Mouse (Mus musculus) brain, embryonic 18.5 days (tissue): ENCODE measurements around the gene Bfsp1.

Experiments
- DNase-seq: peaks from one replicate; pipeline ENCODE4 v3.0.0-alpha.2; 2012; ENCODE audit warnings: low read depth, low spot score

The Bfsp1 gene

DNA sequence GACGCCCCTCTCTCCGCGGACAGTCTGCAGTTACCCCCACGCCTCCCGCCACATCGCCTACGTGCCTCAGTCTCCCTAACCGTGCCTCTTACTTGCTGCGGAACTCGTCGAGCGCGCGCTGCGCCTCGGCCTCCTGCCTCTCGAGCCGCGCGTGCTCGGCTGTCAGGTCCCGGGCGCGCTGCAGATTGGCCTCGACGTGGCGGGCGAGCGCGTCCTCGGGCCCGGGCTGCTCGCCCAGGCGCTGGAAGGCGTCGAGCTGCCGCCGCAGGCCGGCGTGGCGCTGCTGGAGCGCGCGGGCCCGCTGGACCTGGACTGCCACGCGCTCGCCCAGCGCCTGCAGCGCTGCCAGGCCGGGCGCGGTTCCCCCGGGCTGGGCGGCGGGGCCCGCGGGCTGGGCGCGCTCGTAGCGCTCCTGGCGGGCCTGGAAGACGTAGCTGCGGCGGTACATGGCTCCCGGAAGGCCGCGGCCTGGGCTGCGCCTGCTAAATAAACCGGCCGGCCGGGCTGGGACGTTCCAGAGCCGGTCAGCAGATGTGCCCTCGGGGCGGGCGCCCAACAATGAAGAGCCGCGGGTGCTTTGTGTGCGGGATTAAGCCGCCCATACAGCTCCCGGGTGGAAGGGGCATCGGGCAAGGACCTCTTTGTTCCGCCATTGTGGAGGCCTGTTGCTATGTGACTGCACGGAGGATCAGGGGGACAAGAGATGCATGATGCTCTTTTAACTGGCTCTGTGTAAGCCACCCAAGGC, at the start of gene Bfsp1:
Gene Bfsp1 (minus strand): TSS at position 690 of the 748 bp plus-strand sequence.
- no peak for DNase-seq

DNA sequence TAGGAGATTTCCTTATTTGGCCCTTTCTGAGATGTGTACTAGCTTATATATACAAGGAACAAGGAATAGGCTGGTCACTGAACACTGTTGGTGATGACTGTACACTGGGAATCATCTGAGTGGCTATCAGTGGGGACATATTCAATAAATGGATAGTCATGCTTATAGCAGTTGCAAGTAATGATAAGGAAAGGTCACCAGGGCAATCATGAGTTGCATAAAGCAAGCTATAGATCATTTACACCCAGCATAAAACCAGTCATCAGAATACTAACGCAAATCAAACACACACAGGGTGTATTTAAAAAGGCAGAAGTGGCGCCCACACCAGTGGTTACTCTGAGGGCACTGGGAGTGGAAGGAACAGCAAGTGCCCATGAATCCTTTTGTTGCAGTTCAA, 49.2 kb upstream of the Bfsp1 start:
- DNase-seq: no peak

DNA sequence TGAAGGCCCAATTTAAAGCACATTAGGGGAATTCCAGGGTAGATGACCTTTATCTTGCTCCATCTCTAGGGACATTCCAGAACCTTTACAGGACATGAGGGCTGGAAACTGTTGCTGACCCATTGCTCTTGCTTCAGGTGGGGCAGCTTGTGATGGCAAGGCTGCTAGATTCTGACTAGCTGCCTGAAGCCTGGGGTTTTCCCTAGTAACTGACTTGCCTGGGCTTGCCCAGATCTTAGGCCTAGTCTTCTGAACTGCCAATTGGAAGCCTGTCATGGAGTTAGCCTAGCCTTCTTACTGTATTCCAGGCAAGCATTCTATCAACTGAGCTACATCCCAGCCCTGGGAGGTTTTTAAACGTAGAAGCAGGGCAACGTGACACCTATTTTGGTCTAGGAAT, 46.3 kb upstream of the Bfsp1 start:
- no peak for DNase-seq

DNA sequence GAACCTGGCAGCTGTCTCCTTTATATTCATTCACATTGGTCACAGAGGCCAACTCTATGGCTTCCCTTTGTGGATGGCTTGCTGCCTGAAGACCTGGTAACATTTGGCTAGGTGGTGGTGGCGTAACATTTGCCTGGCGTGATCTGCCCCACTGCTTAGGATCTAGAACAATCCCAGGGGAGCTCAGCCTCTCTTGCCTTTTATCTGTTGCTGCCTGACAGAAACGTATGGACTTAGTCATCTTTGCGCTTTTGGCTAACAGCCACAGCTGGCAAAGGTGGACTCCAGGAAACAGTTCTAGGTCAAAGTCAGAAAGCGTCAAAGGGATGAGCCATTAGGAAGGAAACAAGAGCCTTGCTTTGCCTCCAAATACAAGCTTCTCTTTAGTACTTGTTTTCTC, 41.9 kb upstream of the Bfsp1 start:
- no peak for DNase-seq

DNA sequence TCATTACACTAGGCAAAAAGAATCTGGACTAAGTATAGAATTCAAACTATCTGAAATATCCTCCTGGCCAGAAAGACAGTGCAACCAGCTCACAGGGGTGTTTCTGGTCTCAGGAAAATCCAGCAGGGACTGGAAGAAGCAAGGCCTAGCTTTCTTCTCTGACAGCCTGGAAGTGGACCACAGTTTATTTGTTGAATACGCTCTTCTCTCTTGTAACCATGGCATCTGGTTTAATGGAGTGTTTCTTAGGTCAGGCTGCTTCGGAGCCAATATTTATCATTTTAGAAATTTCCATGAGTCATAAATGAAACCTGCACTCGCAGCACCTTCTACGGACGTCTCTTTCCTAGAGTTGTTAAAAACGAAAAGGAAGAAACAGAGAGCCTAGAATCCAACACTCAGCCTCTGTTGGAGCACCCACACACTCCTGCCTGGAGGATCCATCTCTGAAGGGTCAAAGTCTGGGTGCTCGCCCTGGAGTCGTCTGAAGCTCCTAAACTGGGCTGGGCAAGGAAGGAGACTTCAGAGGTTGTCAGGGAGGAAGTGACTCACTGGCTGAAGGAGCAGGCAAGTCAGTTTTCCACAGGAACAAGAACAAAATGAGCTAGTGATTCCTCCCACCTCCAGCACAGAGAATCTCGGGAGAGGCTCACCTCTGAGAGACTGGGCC, 40.5 kb upstream of the Bfsp1 start:
- DNase-seq: no peak

DNA sequence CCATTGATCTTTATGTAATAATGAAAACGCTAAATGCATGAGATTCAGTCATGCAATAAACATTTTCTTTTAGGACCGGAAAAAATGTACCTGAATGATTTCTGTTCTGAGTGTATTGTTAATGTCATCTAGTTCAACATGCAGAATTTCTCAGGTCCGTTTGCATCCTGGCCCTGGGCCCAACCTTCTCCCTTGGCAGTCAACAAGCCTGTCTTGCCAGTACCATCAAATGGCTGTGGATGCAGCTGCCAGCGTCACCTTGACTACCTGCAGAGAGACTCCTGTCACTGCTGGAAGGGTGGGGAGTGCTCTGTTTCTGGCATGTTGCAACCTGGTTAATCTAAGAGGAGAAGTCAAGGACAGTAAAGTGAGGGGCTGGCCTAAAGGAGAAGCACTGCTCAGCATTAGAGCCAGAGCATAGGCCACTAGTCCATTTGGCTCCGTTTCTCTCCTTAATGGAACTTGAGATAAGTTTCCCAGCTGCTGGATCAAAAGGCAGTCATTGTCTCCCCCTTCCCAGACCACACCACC, 37.9 kb upstream of the Bfsp1 start:
- DNase-seq: no peak

DNA sequence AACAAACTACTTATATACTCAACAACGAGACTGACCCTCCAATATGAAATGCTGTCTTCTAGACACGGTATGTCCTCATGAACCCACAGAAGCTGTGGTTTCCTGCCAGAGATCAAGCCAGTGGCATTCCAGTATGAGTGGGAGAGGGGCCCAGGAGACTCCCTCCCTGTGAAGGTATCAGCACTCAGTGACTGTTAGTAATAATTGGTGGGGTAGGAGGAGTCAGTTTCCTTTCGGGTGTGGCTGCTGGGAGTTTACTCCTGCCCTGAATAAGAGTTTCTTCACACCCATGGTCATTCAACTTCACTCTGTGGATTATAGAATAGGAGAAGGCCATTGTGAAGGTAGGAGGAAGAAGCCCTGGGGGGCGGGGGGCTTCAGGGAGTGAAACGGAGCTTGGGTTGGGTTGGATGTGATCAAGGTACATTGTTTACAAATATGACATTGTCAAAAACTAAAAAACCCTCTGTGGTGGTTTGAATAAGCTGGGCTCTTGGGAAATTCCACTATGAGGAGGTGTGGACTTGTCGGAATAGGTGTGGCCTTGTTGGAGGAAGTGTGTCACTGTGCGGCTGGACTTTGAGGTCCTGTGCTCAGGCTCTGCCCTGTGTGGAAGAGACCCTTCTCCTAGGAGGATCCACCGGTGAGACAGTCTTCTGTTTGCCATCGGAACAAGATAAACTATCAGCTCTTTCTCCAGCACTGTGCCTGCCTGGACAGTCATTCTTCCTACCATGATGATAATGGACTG, 36.7 kb upstream of the Bfsp1 start:
- no peak for DNase-seq

DNA sequence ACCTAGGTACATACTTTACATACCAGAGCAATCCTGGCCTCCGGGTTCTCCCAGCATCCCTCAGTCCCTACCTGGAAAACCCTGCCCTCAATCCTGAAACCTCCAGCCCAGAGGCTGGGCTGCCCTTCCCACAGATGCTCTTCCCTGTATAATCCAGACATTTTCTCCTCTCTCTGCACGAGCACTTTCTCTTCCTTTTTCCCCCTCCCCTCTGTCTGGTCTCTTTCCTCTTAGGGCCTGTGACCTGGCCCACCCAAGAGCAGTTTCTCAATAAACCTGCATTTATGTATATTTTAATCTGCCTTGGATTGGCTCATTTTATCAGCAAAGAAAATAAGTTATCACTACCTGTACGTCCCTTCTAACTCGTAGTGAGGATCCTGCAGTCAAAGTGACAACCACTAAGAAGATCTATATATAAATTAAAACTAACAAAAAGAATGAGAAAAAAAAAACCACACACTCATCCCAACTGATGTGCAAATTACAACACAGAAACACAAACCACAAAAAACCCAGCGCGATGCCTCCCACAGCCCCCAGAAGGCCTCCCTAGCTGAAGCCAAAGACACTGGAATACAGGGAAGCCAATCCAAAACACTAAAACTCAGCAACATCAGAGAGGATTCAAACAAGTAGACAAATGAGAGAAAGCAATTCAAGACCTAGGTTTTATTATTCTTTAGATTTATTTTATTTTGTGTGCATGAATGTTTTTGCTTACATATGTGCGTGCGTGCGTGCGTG, 28.5 kb upstream of the Bfsp1 start:
- DNase-seq: no peak

DNA sequence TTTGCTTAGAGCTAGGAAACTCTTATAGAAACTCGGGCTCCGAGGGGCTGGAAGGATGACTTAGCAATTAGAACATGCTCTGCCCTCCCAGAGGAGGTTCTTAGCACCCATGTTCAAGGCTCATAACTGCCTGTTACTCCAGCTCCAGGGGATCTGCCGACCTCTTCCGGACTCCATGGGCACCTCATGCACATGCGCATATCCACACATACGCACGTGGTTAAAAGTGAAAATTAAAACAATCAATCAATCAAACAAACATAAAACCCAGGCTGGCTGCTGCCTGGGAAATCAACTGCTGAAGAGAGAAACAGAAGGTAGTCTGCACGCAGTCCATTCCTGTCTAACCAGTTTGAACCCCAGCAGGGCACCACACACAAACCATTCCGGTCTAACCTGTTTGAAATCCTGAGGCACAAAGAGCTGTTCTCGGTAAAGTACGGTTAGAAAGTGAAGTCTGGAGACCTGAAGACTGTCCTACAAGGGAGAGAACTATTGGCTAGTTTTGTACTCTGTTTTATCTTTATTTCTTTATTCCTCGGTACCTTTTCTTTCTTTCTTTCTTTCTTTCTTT, 27.0 kb upstream of the Bfsp1 start:
- DNase-seq: no peak

DNA sequence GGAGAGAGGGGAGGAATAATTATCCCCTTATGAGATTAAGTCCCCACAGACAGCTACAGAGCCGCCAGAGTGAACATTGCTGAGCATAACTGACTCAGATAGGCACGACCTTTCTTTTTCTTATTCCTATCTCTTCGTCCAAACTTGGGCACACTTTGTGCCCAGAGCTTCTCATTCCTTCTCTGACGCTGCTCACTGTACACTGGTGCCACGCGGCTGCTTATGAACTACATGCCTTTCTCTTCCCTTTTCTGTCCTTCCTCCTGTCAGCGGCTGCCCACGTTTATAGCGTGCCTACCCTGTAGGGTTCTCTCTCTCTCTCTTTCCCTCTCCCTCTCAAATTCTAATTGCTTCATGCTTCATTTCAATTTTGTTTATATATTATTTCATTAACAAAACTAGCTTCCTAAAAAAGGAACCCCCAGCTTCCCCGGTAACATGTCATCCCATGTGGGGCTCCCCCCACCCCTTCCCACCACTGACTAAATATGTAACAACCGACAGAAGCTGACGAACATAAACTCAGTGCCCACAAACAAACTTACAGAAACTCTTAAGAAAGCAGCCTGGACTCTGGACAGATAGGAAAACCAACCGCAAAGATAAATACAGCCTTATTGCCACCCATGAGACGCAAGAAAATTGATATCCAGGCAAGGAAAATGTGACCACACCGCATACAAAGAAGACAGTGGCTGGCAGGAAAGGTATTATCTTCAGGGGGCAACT, 26.3 kb upstream of the Bfsp1 start:
- DNase-seq: no peak

DNA sequence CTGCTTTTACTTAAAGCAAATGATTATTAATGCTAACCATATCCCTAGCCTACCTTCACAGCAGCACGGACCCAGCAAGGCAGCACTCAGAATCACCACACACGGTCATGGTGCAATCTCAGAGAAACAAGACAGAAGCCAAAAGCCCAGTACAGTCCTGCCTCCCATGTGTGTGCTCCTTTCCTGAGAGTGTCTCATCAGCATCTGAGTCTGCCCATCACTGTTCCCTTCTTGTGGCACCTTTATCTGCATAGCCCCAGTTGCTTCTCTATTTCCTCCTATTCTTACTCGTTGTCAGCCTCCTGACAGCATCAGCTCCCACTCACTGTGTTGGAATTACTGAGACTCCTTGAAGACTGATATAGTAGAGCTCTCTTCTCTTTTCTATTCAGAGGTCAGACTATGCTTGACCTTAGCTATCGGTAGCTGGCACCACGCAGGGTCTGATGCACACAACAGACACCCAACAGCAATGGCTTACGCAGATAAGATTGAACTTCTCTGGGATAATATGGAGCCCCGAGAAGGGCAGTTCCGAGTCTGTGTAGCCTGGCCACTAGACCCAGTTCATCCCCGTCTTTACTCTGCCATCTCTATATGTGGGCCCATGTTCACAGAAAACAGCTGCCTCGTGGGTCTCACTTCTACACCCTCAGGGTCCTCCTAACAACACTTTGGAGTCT, 19.8 kb upstream of the Bfsp1 start:
- DNase-seq: no peak

DNA sequence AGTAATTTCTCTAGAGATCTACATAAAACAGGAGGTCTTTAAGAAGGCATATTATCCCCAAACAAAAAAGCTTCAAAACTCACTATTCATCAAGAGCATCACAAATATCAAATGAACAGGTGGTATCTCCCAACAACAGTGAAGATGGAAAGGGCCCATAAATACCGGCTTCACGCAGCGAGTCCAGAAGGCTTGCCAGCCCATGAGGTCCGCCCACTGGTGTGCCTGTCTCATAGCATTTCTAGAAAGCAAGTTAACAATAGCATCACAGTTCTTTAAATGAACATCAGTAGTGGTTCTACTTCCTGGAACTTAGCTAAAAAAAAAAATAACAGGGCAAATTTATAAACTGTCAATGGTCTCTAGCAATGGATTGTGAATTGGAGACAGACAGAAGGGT, 19.0 kb upstream of the Bfsp1 start:
- DNase-seq: no peak

DNA sequence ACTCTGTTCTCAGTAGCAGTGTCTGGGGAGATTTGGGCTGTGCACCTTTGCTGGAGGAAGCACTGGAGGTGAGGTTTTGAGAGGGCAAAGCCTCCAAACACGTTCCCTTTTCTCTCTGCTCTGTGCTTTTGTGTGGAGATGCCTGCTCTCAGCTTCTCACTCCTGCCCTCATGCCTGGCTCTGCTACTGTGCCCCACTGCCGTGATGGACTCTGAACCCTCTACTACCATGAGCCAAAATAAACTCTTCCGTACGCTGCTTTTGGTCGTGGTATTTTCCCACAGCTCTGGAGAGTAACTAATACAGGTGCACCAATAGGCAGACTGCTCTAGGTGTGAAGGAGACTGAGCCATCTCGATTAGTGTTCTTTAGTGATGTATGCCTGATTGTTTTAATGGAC, 16.3 kb upstream of the Bfsp1 start:
- no peak for DNase-seq

DNA sequence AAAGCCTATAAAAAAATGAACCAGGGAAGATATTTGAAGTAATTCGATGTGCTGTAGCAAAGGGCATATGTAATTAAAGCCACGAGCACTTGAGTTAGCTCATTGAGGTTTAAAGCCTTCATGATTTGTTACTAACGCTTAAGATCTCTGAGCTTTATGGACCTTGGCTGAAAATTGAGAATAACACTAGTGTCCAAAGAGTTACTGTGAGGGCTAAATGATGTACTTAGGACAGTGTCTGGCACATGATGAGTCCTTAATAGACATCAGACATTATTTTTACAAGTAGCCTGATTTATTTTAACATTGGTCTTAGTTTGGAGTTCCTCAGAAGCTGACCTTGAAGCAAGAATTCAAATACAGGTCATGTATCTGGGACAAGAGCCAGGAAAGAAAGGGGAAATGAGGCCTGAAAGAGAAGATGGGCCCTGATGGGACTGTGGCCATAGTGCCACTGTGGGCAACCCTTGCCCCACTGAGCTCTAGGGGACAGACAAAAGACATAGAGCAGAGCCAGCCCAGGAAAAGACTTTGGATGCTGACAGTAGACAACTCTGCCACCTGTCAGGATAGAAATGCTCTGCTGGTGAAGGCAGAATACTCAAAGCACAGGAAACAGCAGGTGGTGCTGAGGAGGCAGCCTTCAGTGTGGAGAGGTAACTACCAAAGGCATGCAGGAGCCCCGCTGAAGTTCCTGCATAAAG, 14.1 kb upstream of the Bfsp1 start:
- no peak for DNase-seq

DNA sequence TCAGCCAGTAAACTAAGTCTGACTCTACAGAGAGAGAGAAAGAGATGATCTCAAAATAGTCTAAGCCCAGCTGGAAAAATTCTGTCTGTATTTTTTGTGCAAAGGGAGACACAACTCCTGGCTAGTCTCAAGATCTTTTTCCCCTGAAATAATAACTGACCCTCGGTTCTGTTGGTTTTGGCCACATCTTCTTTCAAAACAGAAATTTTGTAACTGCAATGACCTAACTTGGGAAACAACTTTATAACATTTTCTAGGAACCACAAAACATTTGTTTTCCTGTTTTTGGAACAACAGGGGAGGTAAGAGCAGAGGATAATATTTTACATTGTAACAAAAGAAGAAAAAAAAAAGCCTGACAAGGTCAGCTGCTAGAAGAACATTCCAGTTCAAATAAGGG, 13.1 kb upstream of the Bfsp1 start:
- DNase-seq: no peak

DNA sequence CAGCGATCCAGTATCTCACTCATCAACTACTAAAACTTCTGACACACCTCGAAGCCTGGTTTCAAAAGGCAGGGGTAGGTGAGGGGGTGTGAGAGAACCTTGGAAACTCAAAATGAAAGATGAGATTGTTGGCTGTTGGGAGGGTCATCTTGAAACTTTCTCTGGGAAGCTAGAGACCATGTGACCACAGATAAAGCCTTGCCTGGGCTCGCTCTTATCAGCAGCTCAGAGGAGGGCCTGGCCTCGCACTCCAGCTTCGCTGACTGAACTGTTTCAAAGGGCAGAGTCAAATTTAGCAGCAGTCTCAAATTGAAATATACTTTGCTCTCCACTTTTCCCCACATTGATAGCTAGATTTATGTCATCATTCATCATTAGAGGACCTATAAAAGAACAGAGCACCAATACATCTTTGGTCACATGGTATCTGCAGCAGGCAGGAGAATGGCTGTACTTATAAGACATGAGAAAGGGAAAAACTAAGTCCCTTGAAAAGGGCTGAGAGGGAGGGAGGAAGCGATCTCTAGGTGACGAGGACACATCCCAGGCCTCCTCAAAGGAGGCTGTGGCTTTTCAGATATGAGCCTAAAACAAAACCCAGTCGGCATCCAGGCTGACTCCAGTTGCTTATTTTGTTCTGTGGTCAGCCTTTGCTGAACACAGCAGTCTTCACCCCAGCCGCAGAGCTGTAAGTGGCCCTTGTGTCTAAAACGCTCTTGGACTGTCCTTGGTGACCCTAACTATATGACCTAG, 8.1 kb upstream of the Bfsp1 start:
- no peak for DNase-seq

DNA sequence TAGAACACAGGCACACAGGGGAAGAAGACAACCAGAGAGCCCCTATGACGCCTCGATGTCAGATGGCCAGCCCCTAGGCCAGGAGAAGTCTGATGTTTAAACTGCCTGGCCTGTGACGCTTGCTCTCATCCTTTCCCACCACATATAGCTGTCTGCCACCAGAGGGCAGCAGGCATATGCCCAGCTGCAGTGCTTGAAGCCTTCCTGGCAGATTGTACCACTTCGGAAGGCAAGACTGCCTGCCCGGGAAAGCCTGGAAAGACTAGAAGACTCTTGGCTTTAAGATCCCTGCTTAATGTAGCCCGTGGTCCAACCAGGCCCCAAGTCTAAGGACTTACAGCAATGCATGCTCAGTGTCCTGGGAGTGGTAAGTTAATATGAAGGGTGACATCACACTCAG, 4.4 kb upstream of the Bfsp1 start:
- peak; percentile 55 for DNase-seq

DNA sequence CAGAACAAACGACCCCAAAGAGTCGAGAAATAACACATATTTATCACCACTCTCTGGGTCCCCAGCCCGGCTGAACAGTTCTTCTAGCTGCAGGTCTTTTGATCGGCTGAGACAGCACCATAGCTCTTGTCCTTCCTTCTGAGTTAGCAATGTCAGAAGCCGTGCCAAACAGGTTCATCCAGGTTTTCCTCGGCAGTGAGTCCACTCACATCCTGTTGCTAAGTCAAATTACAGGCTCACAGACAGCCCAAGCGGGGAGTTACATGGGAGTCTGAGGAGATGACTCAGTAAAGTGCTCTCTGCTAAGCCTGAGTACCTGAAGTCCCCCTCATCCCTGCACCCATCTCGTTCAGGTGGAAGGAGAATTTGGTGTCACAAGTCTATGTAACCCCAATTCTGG, 1.6 kb upstream of the Bfsp1 start:
- no peak for DNase-seq

DNA sequence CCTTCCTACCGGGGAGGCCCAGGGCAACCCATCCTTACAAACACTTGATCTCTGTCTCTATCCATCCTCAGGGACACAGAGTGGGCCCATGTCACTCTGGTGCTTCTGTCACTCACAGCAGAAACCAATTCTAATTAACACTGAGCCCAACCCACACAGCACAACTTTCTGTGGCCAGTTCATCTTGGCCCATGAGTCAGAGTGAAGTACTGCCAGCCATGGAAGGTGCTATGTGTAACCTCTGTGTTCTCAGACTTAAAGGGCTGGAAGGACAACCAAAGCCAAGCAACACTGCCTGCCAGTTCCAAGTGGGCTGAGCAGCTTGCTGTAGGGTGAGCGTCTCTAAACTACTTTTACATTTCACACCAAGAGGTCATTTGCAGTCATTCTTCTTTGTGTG, 3.8 kb downstream of the Bfsp1 start:
- DNase-seq: no peak
